Mouse (Mus musculus): Measurements from ENCODE around the gene Mad1l1. TPM values are rescaled to one million over a fixed set of nuclear protein-coding genes. Genes with fewer than 3 reads are reported as not detected.

Gene Mad1l1
- polyA plus RNA-seq, 1 experiment from 2014 or later = 32.2 TPM

DNA sequence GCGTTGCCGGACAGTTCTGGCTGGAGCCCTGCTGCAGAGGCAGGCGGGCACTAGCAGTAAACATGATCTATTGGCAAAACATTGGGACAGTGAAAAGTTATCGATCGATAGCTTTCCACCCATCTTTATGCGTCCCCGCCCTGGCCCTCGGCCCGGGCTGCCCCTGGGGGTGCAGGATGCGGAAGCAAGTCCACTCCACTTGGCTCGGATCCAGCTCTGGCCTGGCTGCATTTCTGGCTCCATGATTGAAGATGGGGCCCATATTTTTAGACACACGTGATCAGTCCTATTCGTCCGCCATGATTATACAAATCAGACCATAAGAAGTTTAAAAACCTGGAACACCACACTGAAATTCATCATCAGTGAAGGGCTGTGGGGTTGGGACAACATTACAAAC is 355.8 kb downstream of the Mad1l1 start:
- H3K36me3 ChIP-seq (ENCODE audit: control insufficient read depth, insufficient read depth, low read length) = no peaks in the 10 kb centered on the region
- 85% methylated on average over 14 of the region's 14 CpGs for WGBS
- ATAC-seq = no peak
- H3K4me2 ChIP-seq (ENCODE audit: low read length) = no peak overlapping the region
- no peak overlapping the region for H3K27ac ChIP-seq (ENCODE audit: low read depth, low read length)
- H3K9ac ChIP-seq (ENCODE audit: low read depth, low read length) = no peak overlapping the region
- H3K4me3 ChIP-seq (ENCODE audit: low read length) = no peak overlapping the region
- H3K9me3 ChIP-seq (ENCODE audit: control insufficient read depth, low read length) = no peaks in the 10 kb centered on the region
- H3K4me1 ChIP-seq (ENCODE audit: control insufficient read depth, insufficient read depth, low read depth, low read length) = no peaks in the 10 kb centered on the region
- no peaks in the 10 kb centered on the region for H3K27me3 ChIP-seq (replicated peaks; ENCODE audit: control insufficient read depth, insufficient read depth, low read length)

DNA sequence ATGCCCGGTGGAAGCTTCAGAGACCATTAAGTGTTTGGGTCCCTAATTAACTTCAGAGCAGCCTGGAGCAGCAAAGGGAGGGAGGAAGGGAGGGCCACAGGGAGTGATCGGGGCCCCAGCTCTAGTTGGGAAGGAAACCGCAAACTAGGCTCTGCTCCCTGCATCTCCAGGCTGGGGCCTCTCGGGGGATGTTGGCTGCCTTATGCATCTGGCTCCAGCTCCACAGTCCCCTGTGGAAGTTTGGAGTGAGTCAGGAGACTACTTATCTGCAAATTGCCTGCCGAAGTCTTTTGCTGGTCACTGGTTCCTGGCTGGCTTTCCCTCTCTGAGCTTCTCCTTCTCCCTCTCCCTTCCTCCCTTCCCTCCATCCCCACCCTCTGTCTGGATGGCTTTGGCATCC is 357.0 kb downstream of the Mad1l1 start:
- WGBS = 42% methylated on average over 5 of the region's 5 CpGs
- 0 out of 2 replicates have a peak, but pooled peaks have one; percentile 42 for ATAC-seq
- H3K27ac ChIP-seq (ENCODE audit: low read depth, low read length) = no peak overlapping the region

DNA sequence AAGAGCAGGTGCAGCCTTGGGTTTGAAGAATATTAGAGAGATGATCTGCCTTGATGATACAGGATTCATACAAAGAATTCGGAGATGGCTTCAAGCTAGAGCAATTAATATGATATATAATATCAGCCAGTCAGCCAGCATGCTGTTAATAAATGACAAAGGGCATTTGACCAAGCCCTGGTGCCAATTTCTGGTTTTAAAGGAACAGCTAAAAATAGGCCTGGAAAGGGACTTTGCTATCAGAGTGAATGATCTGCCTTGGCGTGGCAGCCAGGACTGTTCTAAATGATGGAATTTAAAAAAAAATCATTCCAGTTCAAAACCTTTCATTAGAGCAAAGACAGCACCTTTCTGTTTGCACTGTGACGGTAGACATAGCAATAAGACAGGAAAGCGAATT is 361.6 kb downstream of the Mad1l1 start:
- H3K27me3 ChIP-seq (replicated peaks; ENCODE audit: control insufficient read depth, insufficient read depth, low read length) = no peaks in the 10 kb centered on the region
- H3K36me3 ChIP-seq (ENCODE audit: control insufficient read depth, insufficient read depth, low read length) = no peaks in the 10 kb centered on the region
- no peak for ATAC-seq
- H3K4me1 ChIP-seq (ENCODE audit: control insufficient read depth, insufficient read depth, low read depth, low read length) = no peaks in the 10 kb centered on the region
- WGBS = 88% methylated on average over 4 of the region's 4 CpGs
- no peak overlapping the region for H3K4me2 ChIP-seq (ENCODE audit: low read length)
- H3K4me3 ChIP-seq (ENCODE audit: low read length) = no peak overlapping the region
- no peak overlapping the region for H3K27ac ChIP-seq (ENCODE audit: low read depth, low read length)
- H3K9ac ChIP-seq (ENCODE audit: low read depth, low read length) = no peak overlapping the region
- H3K9me3 ChIP-seq (ENCODE audit: control insufficient read depth, low read length) = no peaks in the 10 kb centered on the region

More for the DNA sequence above, 357.0 kb downstream of the Mad1l1 start:
- Histone ChIP-seq H3K9ac (ENCODE audit: low read depth, low read length) (no peak overlapping the region), H3K36me3 (ENCODE audit: control insufficient read depth, insufficient read depth, low read length) (no peaks in the 10 kb centered on the region), H3K4me2 (ENCODE audit: low read length) (no peak overlapping the region), H3K4me1 (ENCODE audit: control insufficient read depth, insufficient read depth, low read depth, low read length) (no peaks in the 10 kb centered on the region), H3K4me3 (ENCODE audit: low read length) (no peak overlapping the region), H3K9me3 (ENCODE audit: control insufficient read depth, low read length) (no peaks in the 10 kb centered on the region), H3K27me3 (replicated peaks; ENCODE audit: control insufficient read depth, insufficient read depth, low read length) (no peaks in the 10 kb centered on the region)

Other genes with a start within 250 kb of the Mad1l1 start
- 21.5 and 27.0 TPM in 2 replicates for gene Nudt1, start 104 bp upstream of the Mad1l1 start, polyA plus RNA-seq (2015; fragmentation: Nextera tagmentation; extraction: Ambion mirVana)
- gene Mrm2, start 10.3 kb upstream of the Mad1l1 start, polyA plus RNA-seq (2015; fragmentation: Nextera tagmentation; extraction: Ambion mirVana) = 22.5 and 23.3 TPM in 2 replicates
- 42.4 and 43.7 TPM in 2 replicates for gene Snx8, start 67.7 kb upstream of the Mad1l1 start, polyA plus RNA-seq (2015; fragmentation: Nextera tagmentation; extraction: Ambion mirVana)
- 65.9 and 77.6 TPM in 2 replicates for gene Eif3b, start 97.8 kb upstream of the Mad1l1 start, polyA plus RNA-seq (2015; fragmentation: Nextera tagmentation; extraction: Ambion mirVana)
- gene Gm4869, start 124.1 kb upstream of the Mad1l1 start, polyA plus RNA-seq (2015; fragmentation: Nextera tagmentation; extraction: Ambion mirVana) = not detected in 2 replicates
- gene Chst12, start 184.0 kb upstream of the Mad1l1 start, polyA plus RNA-seq (2015; fragmentation: Nextera tagmentation; extraction: Ambion mirVana) = 27.6 and 30.3 TPM in 2 replicates
- 0.36 TPM in 1 of 2 replicates, not detected in the other for gene Grifin, start 243.5 kb upstream of the Mad1l1 start, polyA plus RNA-seq (2015; fragmentation: Nextera tagmentation; extraction: Ambion mirVana)